Mouse (Mus musculus) forebrain, embryonic 12.5 days (tissue): Measurements from ENCODE around the gene Zfp119b. TPM values are rescaled to one million over a fixed set of nuclear protein-coding genes. Genes with fewer than 3 reads are reported as not detected.

Experiments used
- ATAC-seq: fragments of 200-750 bp; cut with Nextera tagmentation; 2 replicates; pipeline ENCODE4 v1.8.0; 2017; ENCODE audit warnings: moderate TSS enrichment; ENCODE audit not compliant: low FRiP score
- H3K27ac ChIP-seq: fragments of 300-500 bp; sonication (generic); 2 replicates; pipeline ENCODE4 v1.5.1; 2016; ENCODE audit warnings: mild to moderate bottlenecking
- H3K27me3 ChIP-seq: fragments of 300-500 bp; sonication (generic); 2 replicates; pipeline ENCODE4 v1.6.1; 2016; ENCODE audit warnings: mild to moderate bottlenecking
- H3K36me3 ChIP-seq: fragments of 300-500 bp; sonication (generic); replicated peaks from 2 replicates; pipeline ENCODE4 v1.6.1; 2016; ENCODE audit warnings: mild to moderate bottlenecking
- H3K4me1 ChIP-seq: fragments of 300-500 bp; sonication (generic); 2 replicates; pipeline ENCODE4 v1.6.1; 2016
- H3K4me2 ChIP-seq: fragments of 300-500 bp; sonication (generic); 2 replicates; pipeline ENCODE4 v1.6.1; 2016; ENCODE audit warnings: mild to moderate bottlenecking, moderate library complexity
- H3K4me3 ChIP-seq: fragments of 300-500 bp; sonication (generic); replicated peaks from 2 replicates; pipeline ENCODE4 v1.5.1; 2016; ENCODE audit warnings: mild to moderate bottlenecking
- H3K9ac ChIP-seq: fragments of 300-500 bp; sonication (generic); 2 replicates; pipeline ENCODE4 v1.6.1; 2016; ENCODE audit warnings: mild to moderate bottlenecking
- H3K9me3 ChIP-seq: fragments of 300-500 bp; sonication (generic); 2 replicates; pipeline ENCODE4 v1.6.1; 2016
- WGBS: fragments of 180-500 bp; shearing (Covaris S2); methylation state at CpG from one replicate; pipeline ENCODE4 v1.1.7; 2016; 5-methylcytosine and 5-hydroxymethylcytosine counted together
- polyA plus RNA-seq: library from polyadenylated mRNA; unstranded; fragments of >200 nt; fragmentation: Nextera tagmentation; extraction: Ambion mirVana; gene quantifications from 2 replicates; pipeline ENCODE4 v1.2.1, GENCODE M21; 2016

Zfp119b gene
- 4.8 and 5.6 TPM in 2 replicates for polyA plus RNA-seq

DNA sequence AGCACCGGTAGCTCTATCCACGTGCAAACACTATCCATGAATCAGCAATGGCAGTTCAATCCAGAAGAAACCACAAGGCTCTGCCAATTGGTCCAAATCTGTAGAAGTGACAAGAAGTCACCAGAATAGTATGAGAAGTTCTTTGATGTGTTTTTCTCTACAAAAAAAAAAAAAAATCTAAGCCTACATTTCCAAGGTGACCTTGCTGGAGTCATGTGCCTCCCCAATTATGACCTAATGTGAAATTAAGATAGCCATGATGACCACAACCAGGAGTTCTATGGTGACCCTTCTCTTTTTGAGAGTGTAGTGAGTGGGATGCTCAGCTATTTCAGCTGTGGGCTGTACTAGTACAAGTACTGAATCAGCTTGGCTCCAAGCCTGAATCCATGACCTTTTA, at the start of gene Zfp119b:
Gene Zfp119b, minus strand, starts transcription at position 101 of the 400 bp plus-strand sequence.
- no peak for ATAC-seq

DNA sequence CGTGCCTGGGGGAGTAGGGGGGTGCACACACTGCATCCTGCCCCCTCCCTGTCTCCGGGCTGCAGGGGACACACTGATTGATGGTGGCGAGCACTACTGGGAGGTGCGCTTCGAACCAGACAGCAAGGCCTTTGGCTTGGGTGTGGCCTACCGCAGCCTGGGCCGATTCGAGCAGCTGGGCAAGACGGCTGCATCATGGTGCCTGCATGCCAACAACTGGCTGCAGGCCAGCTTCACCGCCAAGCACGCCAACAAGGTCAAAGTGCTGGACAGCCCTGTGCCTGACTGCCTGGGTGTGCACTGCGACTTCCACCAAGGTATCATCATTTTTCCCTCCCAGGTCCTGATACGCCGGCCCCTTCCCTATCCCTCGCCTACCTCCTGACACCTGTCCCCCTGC, 46.7 kb upstream of the Zfp119b start:
- Histone ChIP-seq H3K4me3 (no peak overlapping the region), H3K4me2 (no peak overlapping the region), H3K36me3 (peaks cover 55% of the 10 kb centered on the region), H3K9ac (no peak overlapping the region), H3K27ac (no peak overlapping the region), H3K4me1 (peaks cover 4% of the 10 kb centered on the region), H3K9me3 (no peaks in the 10 kb centered on the region), H3K27me3 (peaks cover 17% of the 10 kb centered on the region)
- ATAC-seq: no peak
- WGBS: 90% methylated on average over 15 of the region's 15 CpGs

More for the DNA sequence above, at the start of gene Zfp119b:
- H3K36me3 ChIP-seq: no peaks in the 10 kb centered on the region
- peaks cover 29% of the 10 kb centered on the region for H3K27me3 ChIP-seq
- H3K9ac ChIP-seq: no peak within 1 kb of the TSS
- H3K9me3 ChIP-seq: no peaks in the 10 kb centered on the region
- no peak within 1 kb of the TSS for H3K4me3 ChIP-seq
- H3K27ac ChIP-seq: no peak within 1 kb of the TSS
- H3K4me2 ChIP-seq: no peak within 1 kb of the TSS
- peaks cover 6% of the 10 kb centered on the region for H3K4me1 ChIP-seq
- WGBS: 89% methylated on average over 2 of the region's 2 CpGs

GRCm38 (mm10) chr17:55990278-55990898, 41.1 kb upstream of the Zfp119b start:
- WGBS: 91% methylated on average over 8 of the region's 8 CpGs
- Histone ChIP-seq H3K4me2 (no peak overlapping the region), H3K9ac (no peak overlapping the region), H3K36me3 (peaks cover 47% of the 10 kb centered on the region), H3K4me3 (no peak overlapping the region), H3K4me1 (peaks cover 18% of the 10 kb centered on the region), H3K27me3 (no peaks in the 10 kb centered on the region), H3K27ac (no peak overlapping the region), H3K9me3 (no peaks in the 10 kb centered on the region)
- no peak for ATAC-seq

DNA sequence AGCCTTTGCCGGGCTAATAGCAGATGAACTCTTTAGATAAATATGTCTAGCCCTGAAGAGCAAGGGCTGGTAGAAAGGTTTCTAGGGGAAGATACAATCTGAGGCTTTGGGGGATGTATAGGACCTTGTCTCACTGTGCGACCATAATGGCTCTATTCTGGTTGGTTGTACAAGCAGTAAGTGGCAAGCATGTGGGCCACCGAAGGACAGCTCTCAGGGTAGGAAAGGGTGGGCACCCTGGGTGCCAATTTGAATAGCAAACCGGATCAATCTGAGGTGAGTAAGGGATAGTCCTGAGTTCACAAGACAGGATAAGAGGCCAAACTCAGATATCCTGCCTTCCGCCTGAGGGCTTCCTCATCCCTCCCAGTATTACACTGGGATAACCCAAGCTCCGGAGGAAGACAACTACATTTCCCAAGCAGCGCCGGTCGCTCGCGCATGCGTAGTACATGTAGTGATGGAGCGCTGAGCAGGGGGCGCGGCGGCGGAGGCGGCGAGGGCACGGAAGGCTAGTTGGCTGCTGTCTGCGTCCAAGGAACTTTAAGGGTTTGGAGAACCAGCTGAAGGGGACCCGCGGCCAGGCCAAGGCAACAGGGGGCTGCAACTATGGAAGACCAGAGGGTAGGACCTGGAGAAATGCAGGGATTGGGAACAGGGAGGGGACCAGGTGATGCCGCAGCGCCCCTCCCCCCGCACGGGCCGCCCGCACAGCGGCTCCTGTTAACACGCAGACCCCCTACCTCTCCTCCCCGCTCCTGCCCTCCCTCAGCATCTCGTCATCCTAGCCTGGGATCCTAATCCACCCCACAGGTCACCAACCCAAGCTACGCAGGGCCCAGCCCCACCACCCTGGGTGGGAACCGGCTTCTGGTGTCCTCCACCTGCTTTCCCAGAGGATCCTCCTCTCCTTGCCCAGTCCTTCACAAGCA, 37.0 kb upstream of the Zfp119b start, which contains the start of gene Fsd1:
Gene Fsd1, plus strand, starts transcription at position 480 of the 932 bp plus-strand sequence.
- 10% methylated on average over 32 of the region's 35 CpGs for WGBS
- Histone ChIP-seq H3K27me3 (no peaks in the 10 kb centered on the region), H3K4me2 (peak within 1 kb of the TSS; percentile 91), H3K36me3 (peaks cover 15% of the 10 kb centered on the region), H3K4me1 (peaks cover 14% of the 10 kb centered on the region), H3K9me3 (no peaks in the 10 kb centered on the region), H3K9ac (peak within 1 kb of the TSS; percentile 78), H3K27ac (no peak within 1 kb of the TSS), H3K4me3 (peak within 1 kb of the TSS; percentile 74)
- peak; percentile 88 for ATAC-seq

GRCm38 (mm10) chr17:55977301-55977700, 28.0 kb upstream of the Zfp119b start:
- Histone ChIP-seq H3K9me3 (no peaks in the 10 kb centered on the region), H3K27ac (no peak overlapping the region), H3K36me3 (peaks cover 20% of the 10 kb centered on the region), H3K27me3 (no peaks in the 10 kb centered on the region; the same call in 1 of the 2 replicates), H3K9ac (no peak overlapping the region), H3K4me3 (no peak overlapping the region), H3K4me1 (peaks cover 16% of the 10 kb centered on the region), H3K4me2 (no peak overlapping the region)
- WGBS: 61% methylated on average over 3 of the region's 3 CpGs
- ATAC-seq: no peak

DNA sequence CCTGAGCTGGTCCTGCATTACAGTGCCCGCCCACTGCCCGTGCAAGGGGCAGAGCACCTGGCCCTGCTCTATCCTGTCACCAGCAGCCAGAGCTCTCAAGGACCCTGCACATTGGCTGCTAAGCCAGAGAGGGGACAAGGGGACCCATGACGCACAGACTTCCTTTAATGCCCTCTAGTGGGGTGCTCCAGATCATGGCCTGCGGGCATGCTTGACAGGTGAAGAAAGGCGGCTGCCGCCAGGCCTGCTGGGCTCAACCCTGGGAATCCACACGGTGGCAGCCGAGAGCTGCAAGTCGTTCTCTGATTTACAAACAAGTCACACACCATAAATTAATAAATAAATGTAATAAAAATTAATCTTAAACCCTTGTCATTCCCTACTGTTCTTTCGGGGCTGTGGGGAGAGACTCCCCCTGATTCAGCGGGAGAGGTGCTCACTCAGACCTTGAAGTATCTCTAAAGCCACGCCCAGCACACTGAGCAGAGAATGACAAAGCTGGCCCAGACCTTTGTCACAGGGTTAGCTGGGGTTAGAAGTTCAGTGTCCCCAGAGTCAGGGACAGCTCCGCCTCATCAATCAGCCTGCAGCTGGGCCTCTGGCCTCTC, 27.1 kb upstream of the Zfp119b start:
- no peaks in the 10 kb centered on the region for H3K9me3 ChIP-seq
- H3K4me1 ChIP-seq: peaks cover 22% of the 10 kb centered on the region
- no peak overlapping the region for H3K4me3 ChIP-seq
- peak; percentile 76 for ATAC-seq
- no peaks in the 10 kb centered on the region; the same call in 1 of the 2 replicates for H3K27me3 ChIP-seq
- WGBS: 17% methylated on average over 13 of the region's 13 CpGs
- H3K36me3 ChIP-seq: peaks cover 20% of the 10 kb centered on the region
- H3K9ac ChIP-seq: no peak overlapping the region
- no peak overlapping the region for H3K4me2 ChIP-seq
- H3K27ac ChIP-seq: 0 out of 2 replicates have a peak overlapping the region, but pooled peaks have one; percentile 13

GRCm38 (mm10) chr17:55971453-55971852, 22.2 kb upstream of the Zfp119b start:
- Histone ChIP-seq H3K9me3 (no peaks in the 10 kb centered on the region), H3K4me3 (peak overlapping the region; percentile 54), H3K36me3 (peaks cover 37% of the 10 kb centered on the region), H3K27me3 (no peaks in the 10 kb centered on the region), H3K9ac (peak overlapping the region; percentile 80), H3K27ac (no peak overlapping the region), H3K4me1 (peaks cover 49% of the 10 kb centered on the region), H3K4me2 (peak overlapping the region; percentile 84)
- 24% methylated on average over 22 of the region's 22 CpGs for WGBS
- no peak for ATAC-seq

DNA sequence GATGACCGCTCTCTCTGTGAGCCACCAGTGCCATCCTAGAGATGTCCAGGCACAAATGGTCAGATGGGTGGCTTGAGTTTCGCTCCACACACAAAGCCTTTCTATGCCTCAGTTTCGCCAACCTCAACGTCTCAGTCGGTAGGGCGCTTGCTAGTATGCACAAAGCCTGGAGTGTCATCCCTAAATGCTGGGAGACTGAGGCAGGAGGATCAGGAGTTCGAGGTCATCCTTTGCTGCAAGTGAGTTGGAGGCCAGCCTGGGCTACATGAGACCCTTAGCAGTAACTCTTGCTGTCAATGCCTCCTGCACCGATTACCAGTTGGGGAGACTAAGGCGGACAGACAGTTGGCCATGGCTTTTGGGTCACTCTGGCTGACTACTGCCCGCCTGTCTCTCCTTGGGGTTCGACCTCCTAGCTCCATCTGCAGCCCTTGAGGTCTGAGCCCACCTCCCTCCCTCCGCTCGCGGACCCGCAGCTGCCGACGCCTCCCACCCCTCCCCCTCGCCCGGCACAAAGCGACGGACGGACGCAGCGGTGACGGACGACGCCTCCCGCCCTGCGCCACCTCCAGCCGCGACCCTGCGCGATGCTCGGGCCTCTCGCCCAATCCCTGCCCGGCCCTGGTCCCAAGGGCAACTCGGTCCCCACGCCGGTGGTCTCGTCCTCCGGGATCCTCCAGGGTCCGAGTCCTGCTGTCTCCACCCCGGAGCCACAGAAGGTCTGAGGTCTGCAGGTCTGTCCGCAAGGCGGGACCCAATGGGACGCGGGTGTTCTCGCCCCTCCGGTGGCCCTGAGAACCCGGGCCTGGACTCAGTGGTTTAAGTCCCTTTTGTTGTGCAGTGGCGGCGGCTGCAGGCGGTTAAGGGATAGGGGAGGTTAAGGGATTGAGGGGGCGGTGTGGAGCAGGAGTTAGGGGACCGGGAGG, 20.9 kb upstream of the Zfp119b start, which contains the start of gene Shd:
Gene Shd, plus strand, starts transcription at position 502 of the 926 bp plus-strand sequence.
- Histone ChIP-seq H3K4me1 (peaks cover 43% of the 10 kb centered on the region), H3K9me3 (no peaks in the 10 kb centered on the region), H3K36me3 (peaks cover 46% of the 10 kb centered on the region), H3K27ac (peak within 1 kb of the TSS; percentile 80), H3K4me3 (peak within 1 kb of the TSS; percentile 54), H3K27me3 (no peaks in the 10 kb centered on the region), H3K4me2 (peak within 1 kb of the TSS; percentile 84), H3K9ac (peak within 1 kb of the TSS; percentile 80)
- peak; percentile 75 for ATAC-seq
- 8% methylated on average over 55 of the region's 55 CpGs for WGBS

DNA sequence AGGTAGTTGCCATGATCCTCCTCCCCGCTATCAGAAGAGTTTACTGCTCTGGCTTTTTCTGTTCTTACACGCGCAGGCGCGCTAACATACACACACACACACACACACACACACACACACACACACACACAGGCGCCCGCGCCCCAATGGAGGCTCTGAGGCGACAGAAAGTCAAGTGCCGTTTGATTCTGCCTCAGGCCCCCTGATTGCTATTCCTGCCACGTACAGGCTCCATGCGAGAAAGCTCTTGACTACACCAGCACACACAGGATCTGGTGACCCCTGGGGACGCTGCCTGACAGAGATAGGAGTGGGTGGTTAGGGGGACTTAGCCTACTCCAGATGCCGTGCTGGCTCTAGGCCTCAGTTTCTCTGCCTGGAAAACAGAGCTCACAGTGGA, 20.3 kb upstream of the Zfp119b start:
- no peaks in the 10 kb centered on the region for H3K27me3 ChIP-seq
- peak overlapping the region; percentile 80 for H3K27ac ChIP-seq
- H3K4me3 ChIP-seq: peak overlapping the region; percentile 54
- 35% methylated on average over 14 of the region's 14 CpGs for WGBS
- peaks cover 43% of the 10 kb centered on the region for H3K4me1 ChIP-seq
- peak overlapping the region; percentile 84 for H3K4me2 ChIP-seq
- no peaks in the 10 kb centered on the region for H3K9me3 ChIP-seq
- peaks cover 50% of the 10 kb centered on the region for H3K36me3 ChIP-seq
- peak overlapping the region; percentile 80; the same call in 1 of the 2 replicates for H3K9ac ChIP-seq
- ATAC-seq: peak; percentile 68

DNA sequence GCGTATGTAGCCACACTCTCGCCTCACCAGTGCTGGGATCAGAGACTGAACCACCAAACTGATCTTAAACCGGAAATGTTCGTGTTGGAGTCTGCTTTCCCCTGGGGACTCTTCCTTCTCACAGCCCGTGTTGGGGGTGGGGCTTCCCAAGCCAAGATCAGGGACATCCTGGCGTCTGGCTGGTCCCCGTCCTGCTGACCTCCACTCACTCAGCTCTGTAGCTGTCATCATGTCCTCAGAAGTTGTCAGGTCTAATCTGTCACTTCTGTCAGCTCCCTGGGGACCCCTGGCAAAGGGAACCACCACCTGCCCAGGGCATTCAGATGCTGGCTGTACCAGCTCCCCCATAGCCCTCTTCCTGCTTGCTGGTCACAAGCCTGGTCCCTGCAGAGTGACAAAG, 18.9 kb upstream of the Zfp119b start:
- Histone ChIP-seq H3K4me3 (no peak overlapping the region), H3K36me3 (peaks cover 46% of the 10 kb centered on the region), H3K4me1 (peaks cover 44% of the 10 kb centered on the region), H3K27ac (peak overlapping the region; percentile 80; the same call in 1 of the 2 replicates), H3K9ac (no peak overlapping the region), H3K4me2 (no peak overlapping the region), H3K9me3 (no peaks in the 10 kb centered on the region), H3K27me3 (no peaks in the 10 kb centered on the region)
- WGBS: 72% methylated on average over 7 of the region's 7 CpGs
- ATAC-seq: no peak

DNA sequence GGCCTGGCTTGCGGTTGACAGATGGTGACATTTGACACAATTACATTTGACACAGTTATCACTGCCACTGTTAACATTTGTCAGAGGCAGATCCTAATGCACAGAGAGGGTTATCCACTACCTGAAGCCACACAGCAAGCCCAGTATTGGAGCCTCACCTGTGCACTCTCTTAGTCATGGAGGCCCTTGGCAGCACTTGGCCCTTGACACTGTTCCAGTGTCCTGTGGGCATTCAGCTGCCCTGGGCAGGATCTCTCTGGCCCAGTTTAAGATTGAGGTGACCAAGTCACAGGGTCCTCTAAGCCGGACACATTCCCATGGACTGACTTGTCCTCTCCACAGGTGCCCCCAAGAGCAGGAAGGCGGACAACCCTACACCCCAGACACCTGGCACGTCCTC, 17.9 kb upstream of the Zfp119b start:
- peaks cover 44% of the 10 kb centered on the region for H3K4me1 ChIP-seq

More for the DNA sequence above, 17.9 kb upstream of the Zfp119b start:
- ATAC-seq: no peak
- no peak overlapping the region for H3K9ac ChIP-seq
- H3K4me2 ChIP-seq: no peak overlapping the region
- WGBS: 98% methylated on average over 4 of the region's 4 CpGs
- H3K27me3 ChIP-seq: no peaks in the 10 kb centered on the region
- peaks cover 46% of the 10 kb centered on the region for H3K36me3 ChIP-seq
- no peaks in the 10 kb centered on the region for H3K9me3 ChIP-seq
- H3K4me3 ChIP-seq: no peak overlapping the region
- no peak overlapping the region for H3K27ac ChIP-seq
